Mouse (Mus musculus) CH12.LX (cell line): ENCODE measurements at regions not wholly inside any gene's neighbourhood (a gene's known extent, or its start where the extent isn't known, plus 50 kb on each side); places are given as distances from the start of the nearest gene placed in this dataset.
"Not testable (repeated sequence)": the region's sequence is repeated elsewhere in the genome, so short reads cannot be mapped to it uniquely, and the experiment has no call there.

Experiments used
- CHD2 ChIP-seq: IDR thresholded peaks from 2 replicates; pipeline ENCODE4 v1.6.1; 2011; ENCODE audit warnings: low read length, improper control_type of control experiment
- USF1 ChIP-seq: IDR thresholded peaks from 2 replicates; pipeline ENCODE4 v1.6.1; 2014; ENCODE audit warnings: low read depth, mild to moderate bottlenecking, inconsistent platforms, low read length, improper control_type of control experiment

DNA sequence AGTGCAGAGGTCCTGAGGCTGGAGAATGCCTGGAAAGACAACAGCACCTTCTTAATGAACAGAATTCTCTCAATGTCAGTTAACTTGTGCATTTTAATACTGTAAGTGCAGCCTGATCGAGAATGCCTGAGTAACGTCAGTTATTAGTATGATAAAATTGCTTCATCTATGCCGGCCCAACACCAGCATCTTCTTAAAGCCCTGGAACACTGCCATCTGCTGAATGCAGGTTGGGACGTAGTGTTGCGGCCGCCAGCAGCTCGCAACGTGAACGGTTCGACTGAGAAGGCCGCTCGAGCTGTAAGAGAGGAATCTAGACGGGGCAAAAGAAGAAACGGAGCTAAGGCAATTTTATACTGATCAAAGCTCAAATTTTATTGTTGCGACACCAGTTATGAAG lies 73.6 kb upstream of the Ttc29 start:
- not testable (repeated sequence) for TF ChIP-seq CHD2, USF1
